Mouse (Mus musculus) right cerebral cortex, postnatal 4 days (tissue): ENCODE data around the gene Man1c1.

Experiments
- DNase-seq: peaks from one replicate; pipeline ENCODE4 v3.0.0-alpha.2; 2022

Gene Man1c1

DNA sequence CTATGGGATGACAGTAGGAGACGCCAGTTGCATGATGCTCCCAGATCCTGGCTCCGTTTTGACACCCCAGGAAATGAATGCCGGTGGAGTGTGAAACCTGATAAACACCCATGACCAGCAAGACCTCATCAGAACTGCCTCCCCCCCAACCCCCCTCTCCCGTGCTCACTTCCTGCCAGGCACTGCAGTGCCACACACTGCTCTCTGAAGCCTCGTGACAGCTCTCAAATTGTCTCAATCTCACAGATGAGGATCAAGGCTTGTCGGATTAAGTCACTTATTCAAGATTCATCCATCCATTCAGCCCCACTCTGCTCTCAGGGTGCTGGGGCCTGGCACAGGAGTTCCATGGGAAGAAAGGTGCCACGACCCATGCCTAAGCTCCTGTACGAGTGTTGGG, 102.7 kb downstream of the Man1c1 start:
- no peak for DNase-seq

DNA sequence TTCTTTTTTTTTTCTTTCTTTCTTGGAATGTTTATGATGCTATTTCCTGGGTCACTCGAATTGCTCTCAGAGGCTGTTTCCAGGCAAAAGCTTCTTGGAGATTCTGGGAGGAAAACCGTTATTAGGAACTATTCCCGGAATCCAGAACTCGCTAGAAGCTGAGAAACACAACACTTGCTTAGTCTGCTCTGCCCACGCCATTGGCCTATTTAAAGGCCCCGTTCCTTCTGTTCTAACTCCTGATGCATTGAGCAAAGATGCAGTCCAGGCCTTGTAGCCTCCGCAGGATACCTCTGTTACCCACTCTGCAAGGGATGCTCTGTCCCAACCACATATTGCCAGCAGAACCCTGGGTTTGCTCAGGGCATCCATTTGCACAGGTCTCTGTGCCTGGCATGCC, 103.3 kb downstream of the Man1c1 start:
- no peak for DNase-seq

DNA sequence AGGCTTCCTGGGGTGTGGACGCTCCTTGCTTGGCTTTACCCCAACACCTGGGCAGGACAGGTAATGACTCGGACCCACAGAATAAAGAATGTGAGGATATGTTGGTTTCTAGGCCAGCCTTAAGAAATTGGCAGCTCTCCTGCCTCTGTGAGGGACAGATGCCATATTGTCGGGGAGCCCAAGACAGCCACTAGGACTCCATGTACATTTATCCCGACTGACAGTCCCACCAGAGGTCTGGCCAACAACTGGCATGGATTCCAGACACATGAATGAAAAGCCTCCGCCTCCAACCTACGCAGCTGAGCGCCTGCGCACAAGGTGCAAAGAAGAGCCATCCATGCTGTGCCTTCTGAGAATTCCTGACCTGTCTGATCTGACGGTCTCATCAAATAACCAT, 104.0 kb downstream of the Man1c1 start:
- no peak for DNase-seq

DNA sequence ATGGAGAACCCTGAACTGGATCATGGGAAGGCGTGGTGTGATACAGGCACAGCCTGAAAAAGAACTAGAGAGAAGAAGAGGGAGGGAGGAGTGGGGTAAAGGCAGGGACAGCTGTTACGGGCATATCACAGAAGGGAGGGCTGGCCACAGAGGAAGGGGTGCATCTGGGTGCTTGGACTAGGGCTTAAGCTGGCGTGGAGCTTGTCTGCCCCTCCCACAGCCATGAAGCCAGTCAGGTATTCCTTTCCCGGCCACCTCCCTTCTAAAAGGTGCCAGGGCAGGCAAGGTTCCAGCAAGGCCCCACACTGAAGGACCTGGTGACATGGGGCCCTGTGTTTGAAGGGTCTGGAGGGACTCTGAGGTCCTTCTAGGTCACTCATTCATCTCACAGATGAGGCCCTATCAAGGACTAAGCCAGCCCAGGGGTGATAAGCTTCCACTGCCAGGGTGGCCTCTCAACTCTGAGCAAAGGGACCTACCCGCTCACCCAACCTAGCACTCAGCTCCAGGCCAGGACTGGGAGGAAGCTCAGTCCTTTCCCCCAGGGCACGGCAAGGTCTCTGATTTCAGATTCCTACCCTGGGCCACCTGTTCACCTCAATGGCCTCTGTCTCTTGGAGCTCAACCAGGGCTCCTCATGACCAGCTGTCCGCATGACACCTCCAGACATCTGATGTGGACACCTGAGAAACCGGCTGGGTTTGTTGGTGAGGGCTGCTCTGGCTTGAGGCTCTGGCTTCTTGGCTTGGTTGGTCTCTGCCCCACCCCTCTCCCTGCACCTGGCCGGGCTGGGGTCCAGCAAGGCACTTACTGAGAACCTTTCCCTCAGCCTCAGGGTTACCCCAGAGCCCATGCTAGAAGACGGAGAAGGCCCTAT, 107.0 kb downstream of the Man1c1 start:
- DNase-seq: no peak

DNA sequence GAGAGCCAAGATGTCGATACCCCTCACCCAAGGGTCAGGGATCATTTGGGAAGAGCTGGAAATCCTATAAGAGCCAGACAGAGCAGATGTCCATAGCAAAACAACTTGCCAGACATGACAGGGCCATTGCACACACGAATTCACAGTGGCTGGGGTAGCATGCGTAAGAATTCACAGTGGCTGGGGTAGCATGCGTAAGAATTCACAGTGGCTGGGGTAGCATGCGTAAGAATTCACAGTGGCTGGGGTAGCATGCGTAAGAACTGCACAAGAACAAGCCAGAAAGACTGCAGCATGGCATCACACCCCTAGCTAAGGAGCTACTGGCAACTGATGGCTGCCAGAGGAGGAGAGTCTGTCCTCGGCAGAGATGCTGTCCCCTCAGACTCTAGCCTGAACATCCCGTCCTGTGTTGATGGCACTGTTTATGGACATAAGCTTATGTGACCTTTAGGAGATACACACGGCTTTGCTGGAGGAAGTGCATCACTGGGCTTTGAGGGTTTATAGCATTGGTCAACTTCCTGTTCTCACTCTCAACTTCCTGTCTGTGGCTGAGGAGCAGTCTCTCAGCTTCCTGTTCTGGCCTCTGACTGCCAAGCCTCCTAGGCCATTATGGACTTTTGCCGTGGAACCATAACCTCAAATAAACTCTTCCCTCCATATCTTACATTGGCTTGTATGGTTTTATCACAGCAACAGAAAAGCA, 109.2 kb downstream of the Man1c1 start:
- no peak for DNase-seq

DNA sequence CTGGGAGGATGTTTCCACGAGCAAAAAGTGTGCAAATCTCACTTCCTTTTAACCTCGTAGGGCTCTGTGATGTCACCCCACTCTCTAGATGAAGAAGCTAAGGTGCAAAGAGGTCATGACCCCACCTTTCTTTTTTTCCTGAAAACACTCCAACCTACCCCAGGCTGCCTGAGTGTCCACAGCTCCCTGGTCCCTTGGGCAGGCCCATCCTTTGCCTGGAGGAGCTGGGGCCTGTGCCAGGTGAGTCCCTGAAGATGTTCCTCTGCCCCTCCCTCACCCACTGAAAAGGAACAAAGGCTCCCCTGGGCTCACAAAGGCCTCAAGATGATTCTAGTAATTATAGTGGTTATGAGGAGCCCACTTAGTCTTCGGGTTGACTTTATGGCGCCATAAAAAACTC, 111.6 kb downstream of the Man1c1 start:
- DNase-seq: no peak

DNA sequence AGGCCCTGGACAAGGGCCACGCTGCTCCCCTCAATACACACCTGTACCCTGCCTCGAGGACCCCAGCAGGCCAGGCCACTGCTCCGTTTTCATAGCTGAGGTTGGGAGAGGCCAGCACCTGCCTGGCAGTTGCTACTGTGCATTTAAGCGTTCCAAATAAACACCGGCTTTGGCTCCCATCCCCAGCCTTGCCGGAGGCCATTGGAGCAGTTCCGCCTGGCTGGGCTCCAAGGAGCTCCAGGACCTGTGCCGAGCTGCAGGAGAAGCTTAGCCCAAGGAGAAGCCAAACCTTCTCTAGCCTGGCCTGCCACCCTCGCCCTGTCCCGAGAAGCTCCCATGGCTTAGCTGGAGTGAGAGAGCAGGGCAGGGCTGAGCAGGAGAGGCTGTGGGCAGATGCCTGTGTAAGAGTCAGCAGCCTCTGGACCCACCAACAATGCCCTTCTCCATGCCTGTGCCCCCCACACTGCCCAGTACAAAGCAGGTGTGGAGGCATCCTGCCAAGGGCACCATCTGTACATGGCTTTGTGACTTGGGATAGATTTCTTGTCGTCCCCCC, 112.5 kb downstream of the Man1c1 start:
- peak; percentile 56 for DNase-seq

DNA sequence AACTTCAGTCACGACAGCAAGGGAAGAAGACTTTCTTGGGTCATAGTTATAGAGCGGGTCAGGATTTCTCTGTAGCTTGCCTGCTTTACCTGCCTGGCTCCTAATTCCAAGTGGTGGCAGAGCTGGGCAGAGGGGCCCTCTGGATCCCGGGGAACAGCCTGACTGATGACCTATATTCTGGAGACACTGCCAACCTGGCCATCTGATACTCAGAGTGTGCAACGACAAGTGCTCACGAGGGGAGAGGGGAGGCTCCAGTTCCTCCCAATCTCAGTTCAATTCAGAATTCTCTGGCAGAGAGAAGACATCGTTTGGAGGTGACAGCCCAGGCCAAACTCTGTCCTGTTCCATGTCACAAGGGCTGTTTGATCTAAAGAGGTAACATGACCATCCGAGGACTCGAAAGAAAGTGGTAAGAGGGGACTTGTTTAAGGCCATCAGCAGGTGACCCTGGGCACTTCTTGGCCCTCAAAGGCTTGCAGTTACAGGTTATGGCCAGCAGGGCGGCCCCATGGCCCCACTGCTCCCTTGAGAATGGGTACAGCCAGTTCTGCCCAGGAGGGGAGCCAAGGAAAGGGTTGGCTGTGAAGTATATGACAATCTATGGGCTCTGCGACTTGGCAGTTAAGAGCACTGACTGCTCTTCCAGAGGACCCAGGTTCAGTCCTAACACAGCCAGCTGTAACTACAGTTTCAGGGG, 113.7 kb downstream of the Man1c1 start:
- no peak for DNase-seq

DNA sequence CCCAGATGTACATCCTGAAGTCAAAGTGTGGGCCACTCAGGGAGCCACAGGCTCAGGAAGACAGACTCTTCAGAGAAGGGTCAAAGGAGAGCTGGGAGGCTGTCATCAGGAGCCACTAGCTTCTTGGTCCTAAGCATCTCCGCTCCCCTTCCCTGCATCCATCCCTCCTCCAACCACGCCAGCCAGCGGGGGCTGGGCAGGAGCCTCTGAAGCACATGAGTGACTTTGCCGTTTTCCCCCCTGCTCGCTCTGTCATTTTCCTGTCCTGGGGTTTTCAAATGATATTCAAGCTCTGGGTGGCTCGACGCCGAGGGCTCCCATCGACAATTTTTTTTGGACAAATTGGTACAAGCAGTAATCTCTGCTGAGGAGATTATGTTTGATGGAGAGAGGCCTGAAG, 114.3 kb downstream of the Man1c1 start:
- DNase-seq: no peak

DNA sequence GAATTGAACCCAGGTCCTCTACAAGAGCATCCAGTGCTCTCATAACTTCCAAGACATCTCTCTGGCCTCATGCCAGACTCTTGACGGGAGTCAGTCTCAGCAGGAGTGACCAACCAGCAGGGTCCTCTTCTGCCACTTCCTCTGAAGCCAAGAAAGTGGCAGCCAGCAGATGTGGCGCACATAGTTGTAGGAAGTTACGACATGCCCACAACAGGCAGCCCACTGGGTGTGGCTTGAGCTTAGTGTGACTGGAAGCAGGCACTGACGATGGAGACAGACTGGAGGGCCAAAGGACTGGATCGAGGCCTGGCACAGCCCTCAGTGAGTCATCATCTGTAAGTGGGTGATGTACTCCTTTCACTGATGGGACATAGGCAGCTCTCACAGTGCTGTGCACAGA, 115.1 kb downstream of the Man1c1 start:
- no peak for DNase-seq

DNA sequence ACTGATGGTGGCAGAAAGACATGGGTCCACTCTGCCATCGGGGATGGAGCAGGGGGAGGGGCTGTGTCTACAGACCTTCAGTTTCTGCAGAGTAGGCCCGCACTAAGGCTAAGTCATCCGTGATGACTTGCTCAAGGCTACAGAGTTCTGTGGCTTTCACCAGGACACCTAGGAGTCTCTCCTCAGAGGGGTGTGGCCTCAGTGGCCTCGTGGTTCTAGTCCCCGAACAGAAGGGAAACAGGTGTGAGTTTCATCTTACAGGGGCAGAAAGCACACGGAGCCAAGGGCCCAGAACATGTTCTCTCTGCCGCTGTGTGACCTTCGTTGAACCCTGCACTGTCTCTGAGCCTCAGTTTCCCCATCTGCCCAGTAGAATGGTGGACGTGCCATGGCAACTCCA, 115.8 kb downstream of the Man1c1 start:
- no peak for DNase-seq

DNA sequence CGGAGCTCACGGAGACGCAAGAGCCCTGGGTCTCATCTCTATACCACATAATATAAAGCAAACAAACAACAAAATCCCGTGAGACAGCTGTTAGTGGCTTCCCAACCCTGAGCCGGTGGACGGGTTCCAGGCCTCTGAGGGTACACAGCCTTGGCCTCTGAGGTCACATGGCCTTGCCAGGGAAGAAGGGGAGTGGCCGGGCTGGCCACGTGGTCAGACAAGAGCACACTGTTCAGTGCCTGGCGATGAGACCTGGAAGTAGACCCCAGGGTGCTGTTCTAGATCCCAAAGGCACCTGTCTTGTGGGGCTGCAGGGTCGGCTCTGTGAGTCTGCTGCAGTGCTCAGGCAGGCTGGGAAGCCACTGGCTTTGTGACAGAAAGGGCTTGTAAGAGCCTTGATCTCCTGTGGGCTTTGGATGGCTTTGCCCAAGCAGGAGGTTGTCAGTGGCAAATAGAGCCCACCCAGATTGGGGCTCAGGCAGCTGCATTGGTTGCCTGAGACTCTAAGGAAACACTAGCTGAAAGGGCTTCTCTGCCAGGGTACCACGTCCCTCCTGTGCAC, 116.4 kb downstream of the Man1c1 start:
- no peak for DNase-seq

DNA sequence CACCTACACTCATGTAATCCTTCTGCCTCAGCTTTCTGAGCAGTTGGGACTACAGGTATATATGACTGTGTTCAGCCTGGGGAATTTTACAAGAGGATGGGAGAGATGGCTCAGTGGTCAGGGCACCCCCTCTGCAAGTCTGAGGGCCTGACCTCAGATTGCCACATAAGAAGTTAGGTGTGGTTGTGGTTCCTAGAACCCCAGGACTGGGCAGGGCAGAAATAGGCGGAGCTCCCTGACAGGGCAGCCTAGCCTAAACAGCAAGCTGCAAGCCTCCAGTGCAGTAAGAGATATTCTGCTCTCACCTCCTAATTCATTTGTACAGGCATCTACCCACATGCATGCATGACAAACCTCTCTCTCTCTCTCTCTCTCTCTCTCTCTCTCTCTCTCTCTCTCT, 117.5 kb downstream of the Man1c1 start:
- DNase-seq: no peak

DNA sequence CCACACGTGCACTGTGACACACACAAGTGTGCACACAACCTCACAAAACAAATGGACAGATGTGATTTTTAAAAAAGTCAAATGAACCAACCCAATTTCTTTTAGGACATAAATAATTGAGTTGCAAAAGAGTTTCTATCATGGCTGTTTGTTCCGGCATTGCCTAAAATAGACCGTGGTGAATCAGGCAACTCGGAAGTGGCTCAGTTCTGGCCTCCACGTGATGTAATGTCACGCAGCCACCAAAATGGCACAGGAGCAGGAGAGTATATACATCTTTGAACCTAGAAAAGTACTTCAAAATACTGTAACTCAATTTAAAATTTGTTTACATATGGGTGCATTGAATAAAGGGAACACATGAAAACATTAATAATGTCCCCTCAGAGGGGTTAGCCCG, 118.0 kb downstream of the Man1c1 start:
- DNase-seq: no peak

DNA sequence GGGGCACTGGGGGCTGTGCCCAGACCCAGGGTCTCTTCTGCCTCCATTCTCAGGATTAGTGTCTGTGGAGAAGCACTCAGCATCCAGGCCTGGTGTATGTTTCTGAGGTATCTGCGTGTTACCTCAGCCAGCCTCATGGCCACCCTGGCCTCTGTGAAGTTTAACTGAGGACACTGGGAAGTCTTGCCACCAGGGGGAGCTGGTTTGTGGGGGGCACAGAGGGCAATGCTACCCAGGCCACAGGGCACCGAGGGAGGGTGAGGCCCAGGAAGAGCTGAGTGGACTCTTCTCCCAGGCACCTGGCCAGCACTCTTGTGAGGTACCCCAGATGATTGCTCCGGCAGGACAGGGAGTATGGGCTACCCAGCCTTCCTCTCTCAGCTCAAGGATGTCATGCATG, 120.6 kb downstream of the Man1c1 start:
- peak; percentile 34 for DNase-seq

DNA sequence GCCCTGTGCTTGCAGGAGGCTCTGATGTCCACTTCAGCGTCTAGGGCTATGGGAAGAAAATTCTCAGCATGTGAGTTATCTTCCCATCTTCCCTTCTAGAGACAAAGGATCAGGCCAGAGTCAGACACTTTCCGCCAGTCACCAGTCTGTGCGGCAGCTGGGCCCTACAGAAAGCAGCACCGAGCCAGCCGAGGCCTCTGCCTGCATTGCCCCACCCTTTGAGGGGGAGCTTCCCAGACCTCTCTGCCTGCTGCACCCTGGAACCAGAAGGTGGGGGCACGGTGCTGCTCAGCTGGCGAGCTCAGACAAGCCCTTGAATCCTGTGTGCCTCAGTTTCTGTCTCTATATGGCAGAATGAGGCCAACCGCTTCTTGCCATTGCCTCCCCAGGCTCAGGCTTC, 122.7 kb downstream of the Man1c1 start:
- DNase-seq: no peak

DNA sequence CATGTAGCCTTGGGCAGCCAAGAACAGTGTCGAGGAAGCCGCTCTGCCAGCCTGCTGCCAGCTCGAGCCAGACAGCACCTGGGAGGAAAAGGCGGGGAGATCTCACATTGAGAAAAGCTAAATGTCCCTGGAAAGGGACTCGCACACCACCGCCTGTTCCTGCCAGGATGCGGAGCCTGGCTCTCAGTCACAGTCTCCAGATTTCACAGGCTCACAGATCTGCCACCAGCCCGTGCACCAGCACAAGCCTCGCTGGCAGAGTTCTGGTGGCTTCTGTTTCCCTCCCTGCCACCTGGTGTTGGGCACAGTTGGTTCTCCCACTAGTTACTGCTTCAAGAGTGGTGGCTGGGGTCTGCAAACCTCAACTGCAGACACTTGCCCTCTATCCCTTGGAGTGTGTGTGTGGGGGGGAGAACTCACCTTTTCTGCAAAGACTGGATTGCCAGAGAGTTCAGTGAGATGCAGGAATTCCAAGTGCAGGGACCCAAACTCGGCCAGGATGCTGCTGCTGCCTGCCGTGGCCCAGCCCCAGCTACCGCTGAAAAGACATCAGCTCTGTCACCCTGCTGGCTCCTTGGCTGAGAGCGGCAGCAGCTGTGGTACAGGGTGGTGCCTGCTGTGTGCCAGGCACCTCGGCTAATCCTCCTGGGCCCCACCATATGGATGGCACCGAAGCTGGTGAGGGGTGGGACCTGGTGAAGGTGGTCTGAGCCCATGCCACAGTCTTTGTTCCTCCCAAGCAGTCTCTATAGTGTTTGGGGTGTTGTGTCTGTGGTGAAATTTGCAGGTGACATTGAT, 123.5 kb downstream of the Man1c1 start:
- peak; percentile 53 for DNase-seq

DNA sequence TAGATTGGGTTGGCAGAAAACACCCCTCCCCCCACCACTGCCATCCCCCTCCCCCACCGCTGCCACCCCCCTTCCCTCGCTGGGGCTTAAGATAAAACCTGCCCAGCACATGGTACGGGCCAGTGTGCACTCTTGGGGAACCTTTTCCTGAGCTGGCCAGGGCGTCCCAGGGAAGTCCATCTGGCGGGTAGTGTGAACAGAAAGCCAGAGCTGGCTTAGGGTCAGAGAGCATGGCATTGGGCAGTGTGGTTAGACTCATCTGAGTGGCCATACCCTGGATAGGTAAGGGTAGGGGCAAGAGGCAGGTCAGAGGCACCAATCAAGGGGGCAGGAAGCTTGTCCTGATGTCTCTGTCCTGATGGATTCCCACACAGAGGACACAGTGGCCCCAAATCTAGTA, 124.5 kb downstream of the Man1c1 start:
- DNase-seq: no peak

DNA sequence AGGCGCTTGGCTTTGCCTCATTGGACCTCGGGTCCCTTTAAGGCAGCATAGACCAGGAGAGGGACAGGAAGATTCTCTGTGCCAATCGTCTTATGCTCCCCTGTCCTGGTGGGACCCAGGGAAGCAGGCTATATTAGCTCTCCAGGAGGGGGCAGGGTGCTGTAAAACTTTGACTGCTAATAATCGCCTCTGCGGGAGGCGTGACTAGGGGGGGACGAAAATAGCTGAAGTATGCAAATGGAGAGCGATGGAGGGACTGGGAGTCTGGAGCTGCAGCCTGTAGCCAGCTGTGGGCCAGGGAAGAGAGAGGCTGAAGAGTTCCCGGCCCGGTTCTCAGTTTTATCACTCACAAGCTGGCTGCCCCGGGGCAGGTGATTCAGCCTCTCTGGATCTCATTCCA, 124.9 kb downstream of the Man1c1 start:
- no peak for DNase-seq

DNA sequence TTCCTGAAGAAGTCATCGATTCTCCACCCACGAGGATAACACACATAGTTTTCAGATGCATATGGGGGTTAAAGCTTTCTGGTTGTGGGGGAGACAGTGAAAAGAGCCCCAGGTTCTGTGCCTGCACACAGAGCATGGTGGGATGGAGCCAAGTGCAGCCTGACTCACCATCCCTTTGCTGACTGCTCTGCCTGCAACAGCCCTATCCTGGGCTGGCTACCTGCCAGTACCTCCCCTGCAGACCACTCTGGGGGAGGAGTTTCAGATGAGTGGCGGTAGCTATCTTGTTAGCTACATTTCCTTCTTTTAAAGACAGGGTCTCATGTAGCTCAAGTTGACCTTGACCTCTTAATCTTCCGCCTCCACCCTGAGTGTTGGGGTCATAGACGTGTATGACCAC, 125.7 kb downstream of the Man1c1 start:
- no peak for DNase-seq

DNA sequence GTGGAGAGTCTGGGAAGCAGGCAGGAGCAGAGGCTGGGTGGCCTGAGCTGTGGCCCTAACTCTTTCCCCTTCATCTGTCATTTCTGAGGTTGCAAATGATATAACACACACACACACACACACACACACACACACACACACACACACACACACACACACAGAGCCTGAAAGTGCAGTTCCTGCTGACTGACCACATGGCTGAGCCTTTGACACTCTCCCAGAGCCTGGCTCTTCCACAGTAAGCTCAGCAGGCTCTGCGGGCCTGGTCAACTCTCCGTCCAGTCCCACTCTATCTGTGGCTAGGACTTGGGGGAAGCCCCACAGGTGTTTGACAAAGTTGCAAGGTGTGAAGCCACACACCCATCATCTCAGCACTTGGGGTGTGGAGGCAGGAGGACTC, 126.8 kb downstream of the Man1c1 start:
- no peak for DNase-seq

DNA sequence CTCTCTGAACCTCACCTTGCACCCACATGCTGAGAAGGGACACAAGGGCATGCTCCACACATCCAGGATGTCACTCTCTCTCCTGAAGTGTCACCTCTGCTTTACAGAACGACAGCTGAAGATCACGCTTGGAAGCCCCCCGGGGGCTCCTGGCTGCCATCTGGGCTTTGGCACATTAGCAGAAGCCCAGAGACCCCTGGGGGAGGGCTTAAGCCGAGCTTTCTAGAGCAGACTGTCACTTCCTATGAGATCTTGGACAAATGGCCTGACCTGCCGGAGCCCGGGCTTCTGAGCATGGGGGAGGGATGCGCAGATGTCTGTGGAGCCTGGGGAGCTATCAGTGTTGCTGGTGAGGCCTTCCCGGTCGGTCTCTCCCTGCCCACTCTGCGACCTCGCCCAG, 128.6 kb downstream of the Man1c1 start:
- no peak for DNase-seq
